Mouse (Mus musculus) spleen, adult 2 months (tissue): ENCODE data around the gene Svep1.

Experiments used
- CTCF ChIP-seq: fragments of 200-500 bp; IDR thresholded peaks from 2 replicates; pipeline ENCODE4 v1.5.1; 2011; ENCODE audit warnings: mild to moderate bottlenecking, inconsistent platforms; ENCODE audit not compliant: insufficient read depth, insufficient read length, insufficient replicate concordance; ENCODE audit errors: extremely low read depth
- POLR2A ChIP-seq: fragments of 200-500 bp; IDR thresholded peaks from 2 replicates; pipeline ENCODE4 v1.6.1; 2011; ENCODE audit warnings: low read depth, low read length, inconsistent platforms

DNA sequence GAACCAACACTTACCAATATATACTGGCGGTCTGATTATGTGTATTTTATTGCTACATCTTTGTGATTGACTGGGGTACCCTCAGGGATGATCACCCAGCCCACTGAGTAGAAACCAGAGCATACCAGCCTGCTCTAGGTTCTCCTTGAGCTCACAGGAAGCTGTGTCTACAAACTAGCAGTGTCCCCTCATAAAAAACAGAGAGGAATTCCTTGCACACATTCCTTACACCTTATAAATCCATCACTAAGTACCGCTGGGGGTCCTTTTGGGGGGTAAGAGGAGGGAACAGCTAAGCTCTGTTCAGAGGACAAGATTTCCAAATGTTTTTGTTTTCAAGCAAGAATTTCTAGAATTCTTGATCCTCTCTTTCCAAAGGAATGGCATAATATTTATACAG, 36.7 kb downstream of the Svep1 start:
- TF ChIP-seq CTCF (no peak), POLR2A (no peak)
